8 mouse cellular contexts compared by ENCODE assay signal in genomic region chr7:28694423-28694822, GRCm38 (mm10). TPM values are rescaled to one million over a fixed set of nuclear protein-coding genes. Genes with fewer than 3 reads are reported as not detected.
DNase-seq lines count a peak whose midpoint lies in the region; ATAC-seq lines count a peak whose summit lies in the region.
"Had no signal": no experiment of that assay in that cellular context is flagged by ENCODE, and none has a peak within 500 bp of the region (broad histone marks: within the 10 kb centered on the region; RNA-seq: fewer than 3 reads in every experiment).

No protein-coding gene starts in this region.

- no peaks in the 10 kb centered on the region for H3K36me3 ChIP-seq in hindbrain, embryonic 10.5 days

- peak; percentile 34 for DNase-seq in kidney, postnatal 10 days
- DNase-seq in kidney, adult 8-10 months = no peak
- peak; percentile 75 for DNase-seq in embryo, embryonic 10 days (ENCODE audit: low spot score)
- DNase-seq in hindbrain, embryonic 10.5 days (ENCODE audit: low spot score) = peak; percentile 35
- DNase-seq in naive thymus-derived CD4-positive, alpha-beta T cell, adult 2 months (ENCODE audit: low read depth) = peak; percentile 42
- DNase-seq: heart, postnatal 10 days had no signal

- 0 out of 2 replicates have a peak, but pooled peaks cover 3% of the 10 kb centered on the region for H3K9me3 ChIP-seq in hindbrain, embryonic 10.5 days

- ATAC-seq in monocyte, adult 5-6 weeks (replicated peaks; ENCODE audit: insufficient number of reproducible peaks, low FRiP score, low TSS enrichment, poor library complexity, severe bottlenecking) = no peak
- ATAC-seq in erythroblast, adult 5-6 weeks (replicated peaks; ENCODE audit: low FRiP score, poor library complexity, severe bottlenecking) = no peak

- WGBS in hindbrain, embryonic 10.5 days = 7% methylated on average over 14 of the region's 14 CpGs

- peak overlapping the region; percentile 32; the same call in 1 of the 2 replicates for H3K4me3 ChIP-seq in hindbrain, embryonic 10.5 days

- no peak overlapping the region for H3K27ac ChIP-seq in hindbrain, embryonic 10.5 days

- H3K4me1 ChIP-seq in hindbrain, embryonic 10.5 days (replicated peaks) = peaks cover 25% of the 10 kb centered on the region

- peaks cover 35% of the 10 kb centered on the region for H3K27me3 ChIP-seq in hindbrain, embryonic 10.5 days (ENCODE audit: insufficient read depth, poor library complexity, severe bottlenecking)

RNA-seq across cellular contexts. Expression of gene Fbxo27, which starts 1.8 kb away (rescaled TPM):
- polyA plus RNA-seq in hindbrain, embryonic 10.5 days (2016; fragmentation: Nextera tagmentation; extraction: Ambion mirVana) = 5.6 TPM in 2 replicates
- total RNA-seq in monocyte, adult 5-6 weeks (2017) = 0.64 to 1.3 TPM (median 0.87 TPM) in 3 replicates
- 1.7 TPM in 1 of 2 replicates, not detected in the other for total RNA-seq in erythroblast, adult 5-6 weeks (2015; ENCODE audit: low replicate concordance)
- 0.28 TPM in 1 of 2 replicates, not detected in the other for total RNA-seq in erythroblast, adult 5-6 weeks (2017; ENCODE audit: low replicate concordance)

RNA-seq across cellular contexts. Expression of gene Fbxo17, which starts 22.2 kb away (rescaled TPM):
- 8.8 and 10.4 TPM in 2 replicates for polyA plus RNA-seq in hindbrain, embryonic 10.5 days (2016; fragmentation: Nextera tagmentation; extraction: Ambion mirVana)
- total RNA-seq in monocyte, adult 5-6 weeks (2017) = 4.9 TPM in 1 of 3 replicates, not detected in the others
- total RNA-seq in erythroblast, adult 5-6 weeks (2015; ENCODE audit: low replicate concordance) = 1.3 TPM in 1 of 2 replicates, not detected in the other
- total RNA-seq in erythroblast, adult 5-6 weeks (2017; ENCODE audit: low replicate concordance) = 2.4 TPM in 1 of 2 replicates, not detected in the other

RNA-seq across cellular contexts. Expression of gene Mrps12, which starts 47.2 kb away (rescaled TPM):
- polyA plus RNA-seq in hindbrain, embryonic 10.5 days (2016; fragmentation: Nextera tagmentation; extraction: Ambion mirVana) = 151 and 160 TPM in 2 replicates
- 31.4 to 44.6 TPM (median 33.7 TPM) in 3 replicates for total RNA-seq in monocyte, adult 5-6 weeks (2017)
- total RNA-seq in erythroblast, adult 5-6 weeks (2015; ENCODE audit: low replicate concordance) = 31.1 and 44.8 TPM in 2 replicates
- total RNA-seq in erythroblast, adult 5-6 weeks (2017; ENCODE audit: low replicate concordance) = 6.1 and 8.1 TPM in 2 replicates

RNA-seq across cellular contexts. Expression of gene Sars2, which starts 47.4 kb away (rescaled TPM):
- polyA plus RNA-seq in hindbrain, embryonic 10.5 days (2016; fragmentation: Nextera tagmentation; extraction: Ambion mirVana) = 38.6 and 43.9 TPM in 2 replicates
- 2.7 to 8.8 TPM (median 3.8 TPM) in 3 replicates for total RNA-seq in monocyte, adult 5-6 weeks (2017)
- 0.84 TPM in 1 of 2 replicates, not detected in the other for total RNA-seq in erythroblast, adult 5-6 weeks (2015; ENCODE audit: low replicate concordance)
- 1.8 and 4.3 TPM in 2 replicates for total RNA-seq in erythroblast, adult 5-6 weeks (2017; ENCODE audit: low replicate concordance)

Comparison
In these comparisons a context has a peak if more than half of its experiments do, and no peak if none do; other contexts are left out.
1. DNase-seq: peak in kidney, postnatal 10 days (single experiment), embryo, embryonic 10 days (single experiment), hindbrain, embryonic 10.5 days (single experiment) and naive thymus-derived CD4-positive, alpha-beta T cell, adult 2 months (single experiment); none in kidney, adult 8-10 months (0 of 2).